Mouse (Mus musculus): Measurements from ENCODE around the gene Tspan5. TPM values are rescaled to one million over a fixed set of nuclear protein-coding genes. Genes with fewer than 3 reads are reported as not detected.

Tspan5 gene
- polyA plus RNA-seq, 1 experiment from 2014 or later: 115 TPM

DNA sequence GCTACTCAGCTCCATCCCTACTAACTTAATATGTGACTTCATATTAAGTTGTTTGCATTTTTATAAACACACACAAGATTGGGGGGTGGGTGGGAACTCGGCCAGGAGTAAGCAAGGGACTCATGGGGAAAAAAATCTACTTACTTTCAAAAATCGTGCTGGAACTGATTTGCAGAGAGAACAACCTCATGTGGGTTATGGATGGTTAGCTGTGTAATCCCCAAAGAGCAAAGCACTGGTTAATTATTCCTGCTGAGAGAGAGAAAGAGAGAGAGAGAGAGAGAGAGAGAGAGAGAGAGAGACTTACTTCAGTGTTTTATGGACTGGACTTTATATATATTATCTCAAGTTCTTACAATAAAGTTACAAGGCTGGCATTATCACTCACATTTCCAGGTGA, 27.2 kb upstream of the Tspan5 start:
- DNase-seq (ENCODE audit: low spot score): no peak
- 53% methylated on average over 2 of the region's 2 CpGs for WGBS

DNA sequence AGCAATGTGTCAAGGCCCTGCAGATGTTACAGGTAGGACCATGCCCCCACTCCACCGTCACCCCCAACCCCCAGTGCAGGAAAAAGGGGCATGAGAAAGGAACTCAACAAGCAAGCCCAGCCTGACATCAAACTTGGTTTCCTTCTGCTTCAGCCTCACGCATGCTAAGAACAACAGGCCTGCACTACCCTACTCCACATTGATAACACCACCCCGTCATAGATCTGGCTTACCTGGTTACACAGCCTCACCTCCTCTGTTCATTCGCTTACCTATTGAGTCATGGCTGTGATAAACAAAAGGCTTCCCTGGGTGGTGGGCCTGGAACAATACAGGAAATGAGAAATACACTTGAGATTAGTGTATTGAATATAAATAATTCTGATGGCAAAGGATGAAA, 26.8 kb upstream of the Tspan5 start:
- Histone ChIP-seq H3K27me3 (ENCODE audit: control insufficient read depth, insufficient read depth, low read length) (no peaks in the 10 kb centered on the region), H3K4me1 (replicated peaks; ENCODE audit: control insufficient read depth, insufficient read depth, low read length) (no peaks in the 10 kb centered on the region), H3K4me2 (replicated peaks) (no peak overlapping the region), H3K9me3 (ENCODE audit: control insufficient read depth, low read length) (no peaks in the 10 kb centered on the region), H3K4me3 (replicated peaks; ENCODE audit: low read length) (no peak overlapping the region), H3K36me3 (replicated peaks; ENCODE audit: control insufficient read depth, insufficient read depth) (no peaks in the 10 kb centered on the region), H3K9ac (no peak overlapping the region), H3K27ac (no peak overlapping the region)
- ATAC-seq (ENCODE audit: low FRiP score) (no peak), DNase-seq (ENCODE audit: low spot score) (no peak)
- WGBS: 91% methylated on average over 4 of the region's 4 CpGs

More for the DNA sequence above, 27.2 kb upstream of the Tspan5 start:
- H3K4me1 ChIP-seq (replicated peaks; ENCODE audit: control insufficient read depth, insufficient read depth, low read length): no peaks in the 10 kb centered on the region
- no peak overlapping the region for H3K4me3 ChIP-seq (replicated peaks; ENCODE audit: low read length)
- no peaks in the 10 kb centered on the region for H3K9me3 ChIP-seq (ENCODE audit: control insufficient read depth, low read length)
- no peak overlapping the region for H3K4me2 ChIP-seq (replicated peaks)
- H3K9ac ChIP-seq: no peak overlapping the region
- ATAC-seq (ENCODE audit: low FRiP score): no peak
- H3K36me3 ChIP-seq (replicated peaks; ENCODE audit: control insufficient read depth, insufficient read depth): no peaks in the 10 kb centered on the region
- H3K27ac ChIP-seq: no peak overlapping the region
- no peaks in the 10 kb centered on the region for H3K27me3 ChIP-seq (ENCODE audit: control insufficient read depth, insufficient read depth, low read length)

DNA sequence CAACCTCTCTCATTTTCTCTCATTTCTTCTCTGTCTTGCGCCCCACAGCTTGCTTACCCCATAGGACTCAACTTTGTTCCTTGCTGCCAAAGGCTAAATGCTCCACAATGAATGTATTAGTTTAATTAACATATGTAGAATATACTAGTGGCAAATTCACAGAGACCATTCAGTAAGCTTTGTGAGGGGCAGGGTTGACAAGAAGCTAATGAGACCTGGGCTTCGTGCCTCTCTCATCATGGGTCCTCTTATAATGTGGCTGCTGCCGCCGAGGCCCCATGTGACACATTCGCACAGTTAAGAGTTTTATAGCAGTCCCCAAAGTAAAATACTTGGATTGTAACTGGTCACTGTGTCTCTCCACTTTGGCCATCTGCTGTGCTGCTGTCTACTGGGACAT, 25.0 kb upstream of the Tspan5 start:
- no peak overlapping the region for H3K27ac ChIP-seq
- no peaks in the 10 kb centered on the region for H3K27me3 ChIP-seq (ENCODE audit: control insufficient read depth, insufficient read depth, low read length)
- H3K4me2 ChIP-seq (replicated peaks): no peak overlapping the region
- H3K9me3 ChIP-seq (ENCODE audit: control insufficient read depth, low read length): no peaks in the 10 kb centered on the region
- H3K4me3 ChIP-seq (replicated peaks; ENCODE audit: low read length): no peak overlapping the region
- DNase-seq (ENCODE audit: low spot score): no peak
- no peaks in the 10 kb centered on the region for H3K36me3 ChIP-seq (replicated peaks; ENCODE audit: control insufficient read depth, insufficient read depth)
- no peaks in the 10 kb centered on the region for H3K4me1 ChIP-seq (replicated peaks; ENCODE audit: control insufficient read depth, insufficient read depth, low read length)
- no peak overlapping the region for H3K9ac ChIP-seq
- WGBS: 89% methylated on average over 5 of the region's 5 CpGs
- ATAC-seq (ENCODE audit: low FRiP score): no peak

DNA sequence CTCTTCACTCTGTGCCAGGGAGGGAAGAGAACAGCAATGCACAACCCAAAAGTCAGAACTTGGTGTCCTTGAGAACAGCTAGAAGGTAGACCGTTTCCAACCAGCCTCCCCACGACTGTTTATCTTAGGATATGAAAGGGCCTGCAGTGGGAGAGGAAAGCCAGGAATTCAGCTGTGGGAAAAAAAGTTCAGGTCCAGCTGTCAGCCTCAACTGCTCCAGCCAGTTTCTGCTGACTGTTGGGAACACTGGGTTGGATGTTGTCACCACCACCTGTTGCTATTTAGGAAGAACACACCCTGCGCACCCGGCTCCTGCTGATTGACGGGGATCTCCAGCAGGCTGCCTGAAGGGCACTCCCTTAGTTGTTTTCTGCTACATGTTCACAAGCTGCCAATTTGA, 19.8 kb upstream of the Tspan5 start:
- no peaks in the 10 kb centered on the region for H3K27me3 ChIP-seq (ENCODE audit: control insufficient read depth, insufficient read depth, low read length)
- H3K27ac ChIP-seq: no peak overlapping the region
- no peak for DNase-seq (ENCODE audit: low spot score)
- ATAC-seq (ENCODE audit: low FRiP score): no peak
- no peaks in the 10 kb centered on the region for H3K36me3 ChIP-seq (replicated peaks; ENCODE audit: control insufficient read depth, insufficient read depth)
- H3K9me3 ChIP-seq (ENCODE audit: control insufficient read depth, low read length): no peaks in the 10 kb centered on the region
- 89% methylated on average over 5 of the region's 5 CpGs for WGBS
- no peak overlapping the region for H3K4me2 ChIP-seq (replicated peaks)
- no peak overlapping the region for H3K4me3 ChIP-seq (replicated peaks; ENCODE audit: low read length)
- no peaks in the 10 kb centered on the region for H3K4me1 ChIP-seq (replicated peaks; ENCODE audit: control insufficient read depth, insufficient read depth, low read length)
- no peak overlapping the region for H3K9ac ChIP-seq

DNA sequence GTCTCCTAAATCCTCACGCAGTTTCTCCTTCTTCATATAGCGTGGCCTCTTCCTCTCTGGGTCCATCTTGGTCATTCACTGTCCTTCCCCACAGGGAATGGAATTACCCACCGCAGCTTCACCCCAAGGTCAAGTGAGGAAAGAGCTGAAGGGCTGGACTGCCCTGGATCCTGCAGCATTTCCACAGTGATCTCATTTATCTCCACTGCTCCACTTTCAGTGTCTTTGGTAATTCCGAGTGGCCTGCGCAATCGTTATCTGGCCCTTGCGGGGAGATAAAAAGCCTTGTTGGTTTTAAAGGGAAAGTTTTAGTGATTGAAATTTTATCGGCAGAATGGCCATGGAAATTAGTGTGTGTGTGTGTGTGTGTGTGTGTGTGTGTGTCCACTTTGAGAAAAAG, 14.4 kb upstream of the Tspan5 start:
- no peaks in the 10 kb centered on the region for H3K36me3 ChIP-seq (replicated peaks; ENCODE audit: control insufficient read depth, insufficient read depth)
- 89% methylated on average over 8 of the region's 8 CpGs for WGBS

DNA sequence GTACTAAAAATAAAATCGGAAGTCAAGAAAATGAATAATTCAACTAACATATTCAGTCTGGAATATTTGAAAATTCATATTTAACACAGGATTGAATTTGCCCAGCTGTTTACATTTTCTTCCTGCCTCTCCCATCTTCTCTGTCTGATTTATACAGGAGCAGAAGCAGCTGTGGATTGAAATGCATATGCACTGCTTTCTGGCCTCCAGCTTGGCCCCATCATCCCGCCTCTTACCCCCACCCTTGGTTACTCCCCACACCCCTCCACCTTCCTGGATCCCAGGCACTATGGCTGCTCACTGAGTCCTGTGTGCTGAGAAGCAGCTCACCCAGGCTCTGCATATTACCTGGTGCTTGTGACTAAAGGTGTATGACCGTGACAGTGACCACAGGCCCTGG, 13.2 kb upstream of the Tspan5 start:
- ATAC-seq (ENCODE audit: low FRiP score) (no peak), DNase-seq (ENCODE audit: low spot score) (no peak)
- WGBS: 85% methylated on average over 3 of the region's 3 CpGs

More for the DNA sequence above, 14.4 kb upstream of the Tspan5 start:
- Histone ChIP-seq H3K4me2 (replicated peaks) (no peak overlapping the region), H3K9me3 (ENCODE audit: control insufficient read depth, low read length) (no peaks in the 10 kb centered on the region), H3K27ac (no peak overlapping the region), H3K27me3 (ENCODE audit: control insufficient read depth, insufficient read depth, low read length) (no peaks in the 10 kb centered on the region), H3K4me3 (replicated peaks; ENCODE audit: low read length) (no peak overlapping the region), H3K4me1 (replicated peaks; ENCODE audit: control insufficient read depth, insufficient read depth, low read length) (no peaks in the 10 kb centered on the region), H3K9ac (no peak overlapping the region)
- DNase-seq (ENCODE audit: low spot score): no peak
- ATAC-seq (ENCODE audit: low FRiP score): no peak

DNA sequence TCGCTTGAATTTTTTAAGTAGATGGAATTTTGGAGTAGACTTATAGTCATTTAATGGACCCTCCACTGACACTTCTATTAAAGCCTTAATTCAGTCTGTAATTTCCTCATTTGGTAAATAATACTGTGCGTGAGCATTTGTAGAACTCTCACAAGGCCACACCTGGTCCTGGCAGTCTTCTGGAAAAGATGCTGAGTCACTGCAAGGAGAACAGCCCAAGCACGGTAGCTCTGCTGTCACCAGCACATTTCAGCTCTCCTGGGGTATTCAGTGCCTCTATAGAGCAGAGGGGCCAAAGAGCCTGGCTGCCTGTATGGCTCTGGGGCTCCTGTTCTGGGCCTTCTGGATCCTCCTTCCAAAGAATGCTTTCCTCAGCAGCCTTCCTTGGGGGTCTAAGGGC, 11.2 kb upstream of the Tspan5 start:
- DNase-seq (ENCODE audit: low spot score) (no peak), ATAC-seq (ENCODE audit: low FRiP score) (no peak)
- Histone ChIP-seq H3K4me3 (replicated peaks; ENCODE audit: low read length) (no peak overlapping the region), H3K27ac (no peak overlapping the region), H3K9ac (no peak overlapping the region), H3K36me3 (replicated peaks; ENCODE audit: control insufficient read depth, insufficient read depth) (no peaks in the 10 kb centered on the region), H3K4me2 (replicated peaks) (no peak overlapping the region), H3K27me3 (ENCODE audit: control insufficient read depth, insufficient read depth, low read length) (no peaks in the 10 kb centered on the region), H3K4me1 (replicated peaks; ENCODE audit: control insufficient read depth, insufficient read depth, low read length) (no peaks in the 10 kb centered on the region), H3K9me3 (ENCODE audit: control insufficient read depth, low read length) (no peaks in the 10 kb centered on the region)
- WGBS: 65% methylated on average over 3 of the region's 3 CpGs

More for the DNA sequence above, 13.2 kb upstream of the Tspan5 start:
- no peak overlapping the region for H3K27ac ChIP-seq
- no peak overlapping the region for H3K4me3 ChIP-seq (replicated peaks; ENCODE audit: low read length)
- H3K9ac ChIP-seq: no peak overlapping the region
- H3K27me3 ChIP-seq (ENCODE audit: control insufficient read depth, insufficient read depth, low read length): no peaks in the 10 kb centered on the region
- no peaks in the 10 kb centered on the region for H3K36me3 ChIP-seq (replicated peaks; ENCODE audit: control insufficient read depth, insufficient read depth)
- no peaks in the 10 kb centered on the region for H3K9me3 ChIP-seq (ENCODE audit: control insufficient read depth, low read length)
- no peaks in the 10 kb centered on the region for H3K4me1 ChIP-seq (replicated peaks; ENCODE audit: control insufficient read depth, insufficient read depth, low read length)
- no peak overlapping the region for H3K4me2 ChIP-seq (replicated peaks)

DNA sequence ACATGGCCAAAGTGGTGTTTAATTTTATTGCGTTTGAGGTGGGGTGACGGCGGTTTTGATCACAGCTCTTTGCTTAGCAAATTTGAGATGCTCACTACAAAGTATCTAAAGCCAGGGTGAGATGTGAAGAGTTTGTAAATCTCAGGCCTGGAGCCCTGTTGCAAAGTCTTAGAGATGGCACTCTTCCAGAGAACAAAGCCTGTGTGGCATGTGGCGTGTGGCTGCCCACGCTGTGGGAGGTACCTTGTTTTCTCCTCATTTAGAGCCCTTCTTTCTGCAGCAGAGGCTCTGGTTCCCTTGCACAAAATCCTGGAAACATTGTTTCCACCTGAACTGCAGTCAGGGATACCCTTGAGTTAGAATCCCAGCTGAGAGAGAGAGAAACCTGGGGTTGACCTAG, 6.2 kb upstream of the Tspan5 start:
- H3K9me3 ChIP-seq (ENCODE audit: control insufficient read depth, low read length): no peaks in the 10 kb centered on the region
- 90% methylated on average over 5 of the region's 5 CpGs for WGBS
- H3K4me3 ChIP-seq (replicated peaks; ENCODE audit: low read length): no peak overlapping the region
- ATAC-seq (ENCODE audit: low FRiP score) (no peak), DNase-seq (ENCODE audit: low spot score) (no peak)
- no peak overlapping the region for H3K27ac ChIP-seq
- no peaks in the 10 kb centered on the region for H3K36me3 ChIP-seq (replicated peaks; ENCODE audit: control insufficient read depth, insufficient read depth)
- H3K27me3 ChIP-seq (ENCODE audit: control insufficient read depth, insufficient read depth, low read length): no peaks in the 10 kb centered on the region
- H3K4me2 ChIP-seq (replicated peaks): no peak overlapping the region
- H3K9ac ChIP-seq: no peak overlapping the region
- no peaks in the 10 kb centered on the region for H3K4me1 ChIP-seq (replicated peaks; ENCODE audit: control insufficient read depth, insufficient read depth, low read length)

DNA sequence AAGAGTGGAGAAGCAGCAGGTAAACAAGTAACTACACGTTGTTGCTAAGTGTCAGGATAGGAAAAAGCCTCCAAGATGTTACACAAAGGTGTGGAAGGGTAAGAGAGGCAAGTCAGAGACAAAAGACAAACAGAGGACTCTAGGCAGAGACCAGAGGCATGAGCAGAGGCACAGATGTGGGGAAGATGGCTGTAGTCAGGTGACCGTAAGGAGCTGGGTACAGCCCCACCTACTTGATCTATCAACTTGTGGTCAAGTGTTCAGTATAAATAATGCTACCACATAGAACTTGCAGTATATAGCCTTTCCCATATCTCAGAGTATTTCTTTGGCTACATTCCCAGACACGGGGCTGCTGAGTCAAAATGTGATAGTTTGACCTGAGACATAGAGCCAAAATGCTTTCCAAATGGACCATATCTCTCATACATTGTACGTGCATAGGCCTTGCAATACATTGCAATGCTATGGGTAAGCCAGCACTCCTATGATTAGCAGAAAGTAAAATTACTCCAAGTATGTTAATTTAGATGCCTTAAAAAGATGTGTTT, 2.8 kb upstream of the Tspan5 start:
- Histone ChIP-seq H3K9ac (no peak overlapping the region), H3K27me3 (ENCODE audit: control insufficient read depth, insufficient read depth, low read length) (no peaks in the 10 kb centered on the region), H3K4me2 (replicated peaks) (no peak overlapping the region), H3K4me3 (replicated peaks; ENCODE audit: low read length) (no peak overlapping the region), H3K27ac (no peak overlapping the region), H3K36me3 (replicated peaks; ENCODE audit: control insufficient read depth, insufficient read depth) (no peaks in the 10 kb centered on the region), H3K9me3 (ENCODE audit: control insufficient read depth, low read length) (no peaks in the 10 kb centered on the region), H3K4me1 (replicated peaks; ENCODE audit: control insufficient read depth, insufficient read depth, low read length) (peaks cover 10% of the 10 kb centered on the region)
- 89% methylated on average over 4 of the region's 4 CpGs for WGBS
- DNase-seq (ENCODE audit: low spot score) (no peak), ATAC-seq (ENCODE audit: low FRiP score) (no peak)

DNA sequence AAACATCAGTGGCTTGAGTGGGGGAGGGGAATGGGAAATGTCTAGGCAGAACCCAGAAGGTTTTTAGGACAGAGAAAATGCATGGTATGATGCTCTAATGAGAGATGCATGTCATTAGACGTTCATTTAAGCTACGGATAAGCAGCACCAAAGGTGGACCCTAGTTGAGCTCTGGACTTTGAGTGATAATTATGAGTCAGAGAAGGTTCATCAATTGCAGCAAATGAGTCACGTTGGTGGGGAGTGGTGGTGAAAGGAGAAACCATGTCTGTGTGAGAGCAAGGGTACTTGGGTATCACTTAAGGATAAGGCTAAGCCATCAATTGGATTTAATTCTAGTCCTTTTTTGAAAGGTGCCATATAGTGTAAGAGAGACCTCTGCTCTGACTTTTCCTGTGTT, 1.7 kb upstream of the Tspan5 start:
- Histone ChIP-seq H3K4me3 (replicated peaks; ENCODE audit: low read length) (no peak overlapping the region), H3K4me1 (replicated peaks; ENCODE audit: control insufficient read depth, insufficient read depth, low read length) (peaks cover 21% of the 10 kb centered on the region), H3K27me3 (ENCODE audit: control insufficient read depth, insufficient read depth, low read length) (no peaks in the 10 kb centered on the region), H3K36me3 (replicated peaks; ENCODE audit: control insufficient read depth, insufficient read depth) (no peaks in the 10 kb centered on the region), H3K9me3 (ENCODE audit: control insufficient read depth, low read length) (no peaks in the 10 kb centered on the region), H3K4me2 (replicated peaks) (no peak overlapping the region), H3K27ac (no peak overlapping the region), H3K9ac (no peak overlapping the region)
- DNase-seq (ENCODE audit: low spot score) (no peak), ATAC-seq (ENCODE audit: low FRiP score) (no peak)
- WGBS: 88% methylated on average over 3 of the region's 3 CpGs
